Mouse (Mus musculus) left cerebral cortex, adult 8-10 months (tissue): ENCODE measurements around the gene 2210408I21Rik. TPM values are rescaled to one million over a fixed set of nuclear protein-coding genes. Genes with fewer than 3 reads are reported as not detected.

ENCODE experiments used
- DNase-seq, 2 experiments: peaks; one replicate each; pipeline ENCODE4 v3.0.0; 2022; ENCODE audit warnings: low spot score in 2 of 2
- total RNA-seq, 4 experiments: library from RNA; stranded (reverse); gene quantifications; 2 replicates each; pipeline ENCODE4 v1.2.4; 2022

Gene 2210408I21Rik
- total RNA-seq, 4 experiments from 2014 or later: 20.9 to 26.7 (median 23.7) TPM

DNA sequence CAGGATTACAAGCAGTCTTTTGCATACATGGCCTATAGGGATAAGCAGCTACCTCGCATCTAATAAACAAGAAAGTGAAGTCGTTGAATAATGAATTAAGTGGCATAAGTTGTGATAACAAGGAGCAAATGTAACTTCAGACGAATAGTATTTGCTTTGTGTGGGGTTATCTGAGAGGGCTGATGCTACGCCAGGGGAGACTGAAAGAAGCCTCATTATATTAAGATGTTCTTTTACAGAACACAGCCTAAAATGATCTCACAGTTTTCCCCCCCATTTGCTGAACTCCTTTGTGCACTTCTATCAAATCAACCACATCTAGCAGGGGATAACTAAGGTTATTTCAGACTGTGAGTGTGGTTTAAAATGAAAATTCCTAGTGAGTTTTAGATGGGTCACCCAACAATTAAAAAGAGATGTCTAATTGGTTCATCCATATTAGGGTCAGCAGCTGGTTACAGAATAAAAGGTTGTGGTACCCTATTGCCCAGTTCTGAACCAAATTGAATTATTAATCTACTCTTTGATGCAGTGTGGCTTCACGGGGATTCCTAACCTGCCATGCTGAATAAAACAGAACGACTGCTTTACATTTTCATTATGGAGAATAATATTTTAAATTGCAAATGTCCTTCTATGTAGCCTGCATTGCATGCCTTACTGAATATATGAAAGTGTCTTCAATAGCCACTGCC is 343.2 kb downstream of the 2210408I21Rik start:
- DNase-seq: no peak

DNA sequence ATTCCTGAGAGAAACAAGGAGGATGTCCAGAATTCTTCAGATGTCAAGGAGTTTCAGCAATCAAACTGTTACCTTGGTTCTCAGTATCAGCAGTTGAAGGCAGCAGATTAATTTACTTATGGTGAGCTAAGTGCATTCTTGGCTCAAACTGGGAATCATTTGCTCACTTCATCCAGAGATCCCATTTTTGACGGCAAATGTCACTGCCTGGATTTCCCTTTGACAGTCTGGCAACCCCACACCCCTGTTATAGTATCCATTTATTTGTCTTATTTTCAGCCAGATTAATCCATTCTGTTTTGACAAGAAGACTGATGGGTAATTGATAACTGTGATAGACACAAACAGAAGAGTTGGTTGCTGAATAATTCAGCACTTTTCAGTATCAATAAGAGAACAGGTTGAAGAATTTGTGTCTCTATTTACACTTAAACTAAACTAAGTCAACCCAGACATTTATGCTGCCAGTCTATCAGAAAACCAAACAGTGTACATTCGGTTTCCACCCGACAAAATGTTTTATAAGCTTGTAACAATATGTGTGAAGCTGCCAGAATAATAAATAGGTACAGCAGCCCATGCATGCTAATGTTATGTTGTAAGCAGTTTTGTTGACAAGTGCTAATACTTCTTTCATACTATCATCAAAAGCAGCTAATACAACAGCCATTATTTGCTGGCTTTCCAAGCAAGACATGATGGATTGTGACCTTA is 354.8 kb downstream of the 2210408I21Rik start:
- no peak for DNase-seq

DNA sequence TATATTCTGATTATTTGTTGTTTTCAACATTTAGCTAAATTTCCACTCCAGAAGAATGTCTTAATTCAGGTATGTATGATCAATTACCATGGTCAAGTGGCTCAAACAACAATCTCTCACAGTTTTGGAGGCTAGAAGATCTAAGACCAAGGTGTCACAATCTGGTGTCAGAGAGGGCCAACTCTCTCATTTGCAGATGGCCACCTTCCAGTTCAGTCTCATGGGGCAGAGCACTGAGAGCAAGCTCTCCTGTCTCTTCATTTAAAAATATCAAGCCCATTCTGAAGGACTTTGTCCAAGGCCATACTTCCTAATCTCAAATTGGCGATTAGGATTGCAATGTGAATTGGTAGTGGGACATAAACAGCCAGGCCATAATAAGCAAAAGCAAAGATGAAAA is 378.7 kb downstream of the 2210408I21Rik start:
- no peak for DNase-seq

DNA sequence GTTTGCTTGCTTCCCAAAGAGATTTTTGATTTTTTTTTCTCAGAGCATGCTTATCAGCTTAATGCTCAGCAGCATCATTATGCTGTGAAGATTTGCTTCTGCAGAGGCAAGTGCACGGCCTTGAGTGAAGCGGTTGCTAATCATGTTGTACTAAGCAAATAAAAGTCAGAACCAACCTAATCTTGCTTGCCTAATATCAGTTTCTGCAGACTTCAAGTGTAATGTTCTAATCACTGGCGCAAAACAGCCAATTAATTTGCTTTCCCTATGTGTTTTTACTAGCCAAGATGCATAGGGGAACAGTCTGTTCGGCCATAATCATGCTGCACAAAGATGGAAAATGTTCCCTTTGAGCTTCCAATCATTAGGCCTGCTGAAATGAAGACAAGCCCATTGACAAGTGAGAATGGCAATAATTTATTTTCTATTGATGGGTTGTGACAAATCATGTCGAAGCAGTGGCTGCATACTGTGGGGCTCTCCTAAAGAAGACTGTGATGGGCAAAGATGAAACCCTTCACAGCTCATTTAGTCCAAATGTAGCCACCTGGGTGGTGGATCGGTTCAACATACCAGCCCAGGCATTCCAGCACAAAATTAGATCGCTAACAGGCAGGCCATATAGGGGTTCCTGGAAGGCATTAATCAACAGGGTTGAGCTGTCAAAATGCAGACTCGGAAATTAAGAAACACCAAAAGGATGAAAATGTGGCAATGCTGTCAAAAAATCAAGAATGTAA is 393.8 kb downstream of the 2210408I21Rik start:
- DNase-seq: no peak

DNA sequence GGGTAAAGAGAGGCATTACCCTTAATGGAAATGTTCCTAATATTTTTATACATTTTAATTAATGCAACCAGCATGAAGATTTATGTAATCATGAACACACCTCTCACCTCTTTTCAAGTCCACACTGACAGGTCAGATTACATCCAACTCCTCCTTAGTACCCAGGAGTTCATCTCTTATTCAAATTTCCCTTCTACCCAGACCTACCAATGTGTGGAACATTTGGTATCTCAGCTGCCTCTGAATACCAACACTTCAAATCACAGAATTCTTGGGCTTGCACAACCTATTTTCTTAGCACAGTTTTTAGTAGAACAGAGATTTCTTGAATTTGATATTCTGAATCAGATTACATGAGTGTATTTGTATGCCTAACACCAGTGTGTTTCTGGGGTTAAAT is 394.4 kb downstream of the 2210408I21Rik start:
- DNase-seq: no peak

DNA sequence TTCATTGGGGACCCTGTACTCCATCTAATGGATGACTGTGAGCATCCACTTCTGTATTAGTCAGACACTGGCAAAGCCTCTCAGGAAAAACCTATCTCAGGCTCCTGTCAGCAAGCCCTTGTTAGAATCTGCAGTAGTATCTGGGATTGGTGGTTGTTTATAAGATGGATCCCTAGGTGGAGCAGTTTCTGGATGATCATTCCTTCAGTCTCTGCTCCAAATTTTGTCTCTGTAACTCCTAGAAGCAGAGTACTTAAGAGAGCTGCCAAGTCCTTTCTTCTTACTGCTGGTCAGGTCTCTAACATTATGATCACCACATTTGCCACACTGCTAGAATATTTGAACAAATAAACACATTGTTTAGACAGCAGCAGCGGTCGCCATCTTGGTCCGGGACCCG is 402.1 kb downstream of the 2210408I21Rik start:
- DNase-seq: no peak

DNA sequence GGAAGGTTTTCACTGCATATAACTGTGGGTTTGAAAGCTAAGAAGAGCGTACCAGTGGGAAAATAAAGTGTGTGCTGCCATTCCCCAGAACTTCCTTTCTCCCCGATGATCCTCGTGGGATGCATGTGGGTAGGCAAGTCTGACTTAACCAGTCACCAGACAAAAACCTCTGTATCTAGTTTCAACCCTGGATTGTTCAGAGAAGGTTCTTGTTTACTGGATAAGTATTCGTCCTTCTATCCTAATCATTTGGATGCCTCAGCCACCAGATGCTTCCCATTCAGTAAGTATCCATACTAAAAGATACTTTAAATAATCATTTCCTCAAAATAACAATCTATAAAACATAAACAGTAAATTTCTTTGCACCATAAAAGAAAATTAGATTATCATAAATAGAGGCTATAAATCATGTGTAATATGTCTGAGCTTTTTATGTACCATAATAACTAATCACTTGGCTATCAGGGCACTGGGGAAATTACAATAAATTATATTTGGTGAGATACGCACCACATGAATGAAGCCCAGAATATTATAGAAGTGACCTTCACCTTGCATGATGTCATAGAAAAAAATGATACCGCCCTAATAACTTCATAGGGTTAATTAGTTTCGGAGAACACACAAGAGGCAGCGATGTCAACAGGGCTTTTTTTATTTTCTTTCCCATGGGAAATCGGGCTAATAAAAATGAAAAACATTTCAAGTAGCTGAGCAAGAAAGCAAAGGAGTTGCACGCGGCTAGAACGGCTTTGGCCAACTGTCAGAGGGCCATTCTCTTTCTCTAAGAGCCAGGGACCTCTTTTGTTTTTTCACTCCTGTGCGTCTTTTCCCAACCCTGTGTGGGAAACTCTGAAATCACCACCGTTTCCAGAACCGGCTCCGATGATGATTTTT is 412.4 kb downstream of the 2210408I21Rik start:
- DNase-seq: no peak

DNA sequence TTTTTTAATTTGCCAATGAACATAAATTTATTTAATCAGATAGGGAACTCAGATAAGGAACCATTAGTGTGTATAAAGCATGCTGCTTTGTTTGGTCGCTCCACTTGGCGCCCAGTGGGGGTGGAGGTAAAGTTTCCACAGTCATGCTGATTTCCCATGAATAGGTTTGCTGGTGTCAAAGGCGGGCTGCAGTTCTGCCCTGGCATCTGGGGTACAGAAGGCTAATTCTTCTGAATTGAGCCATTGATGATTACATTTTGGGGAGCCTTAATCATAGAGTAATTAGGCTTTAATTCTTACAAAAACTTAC is 413.0 kb downstream of the 2210408I21Rik start:
- no peak for DNase-seq

DNA sequence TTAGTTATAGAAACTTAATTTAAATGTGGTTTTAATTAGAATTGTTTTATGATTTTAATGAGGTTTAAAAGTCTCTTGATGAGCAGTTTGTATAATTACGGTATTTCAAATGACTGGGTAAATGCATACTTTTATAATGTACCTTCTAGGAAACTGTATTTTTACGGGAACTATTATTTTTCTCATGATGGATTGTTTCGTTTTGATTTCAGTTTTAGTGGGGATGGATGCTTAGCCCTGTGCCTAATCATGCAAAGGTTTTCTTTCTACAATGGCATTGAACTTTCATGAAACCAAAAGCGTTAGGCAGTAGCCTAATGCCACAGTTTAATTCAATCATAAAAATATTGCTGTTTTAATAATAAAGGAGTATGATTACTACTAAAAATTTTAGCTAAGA is 413.4 kb downstream of the 2210408I21Rik start:
- DNase-seq: no peak

DNA sequence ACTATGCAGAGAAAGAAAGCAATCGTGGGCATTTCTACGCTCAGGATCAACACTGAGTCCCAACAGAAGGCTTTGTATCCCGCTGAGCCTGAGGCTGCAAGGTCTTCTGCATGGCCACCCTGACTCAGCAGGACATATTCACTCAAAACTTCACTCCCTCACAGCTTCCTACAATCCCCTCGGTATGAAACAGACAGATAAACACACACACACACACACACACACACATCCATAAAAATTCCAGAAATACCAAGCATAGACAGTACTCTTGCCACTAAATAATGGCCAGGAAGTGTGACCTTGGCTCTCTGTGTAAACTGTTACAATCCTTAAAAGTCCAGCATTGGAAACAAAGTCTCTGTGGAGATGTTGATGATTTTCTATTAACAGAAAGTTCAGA is 458.7 kb downstream of the 2210408I21Rik start:
- no peak for DNase-seq

DNA sequence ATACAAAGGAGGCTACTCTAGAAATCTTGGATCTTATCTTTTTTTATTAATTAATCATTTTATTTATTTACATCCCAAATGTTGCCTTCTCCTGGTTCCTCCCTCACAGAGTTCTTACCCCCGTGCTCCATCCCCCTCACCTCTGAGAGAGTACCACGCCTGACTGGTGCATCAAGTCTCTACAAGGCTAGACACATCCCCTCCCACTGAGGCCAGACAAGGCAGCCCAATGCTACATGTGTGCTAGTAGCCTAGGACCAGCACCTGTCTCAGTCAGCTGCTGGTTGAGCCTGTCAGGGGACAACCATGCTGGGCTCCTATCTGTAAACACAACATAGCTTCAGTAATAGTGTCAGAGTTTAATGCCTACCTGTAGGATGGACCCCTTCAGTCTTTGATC is 480.0 kb downstream of the 2210408I21Rik start:
- DNase-seq: no peak

Other genes with a start within 250 kb of the 2210408I21Rik start
- 10 to 100 TPM; 24.0 to 28.5 (median 26.5) TPM for gene Slf1, start 67 bp upstream of the 2210408I21Rik start, total RNA-seq